Mouse (Mus musculus): ENCODE measurements at regions not wholly inside any gene's neighbourhood (a gene's known extent, or its start where the extent isn't known, plus 50 kb on each side); places are given as distances from the start of the nearest gene placed in this dataset.

GRCm38 (mm10) chr7:135809751-135810379, 93.7 kb upstream of the Mki67 start:
- no peak for TF ChIP-seq CTCF (conservative IDR thresholded peaks at IDR 0.05; ENCODE audit: insufficient read depth, insufficient read length, low read depth, low read length)
- no peak for TF ChIP-seq POLR2A (IDR thresholded peaks at IDR 0.05; ENCODE audit: low read depth, low read length)
